Mouse (Mus musculus) fibroblast of lung, adult 2 months (primary cell): ENCODE results near the gene Atp8a2.
A peak's percentile ranks its signal among the peaks of the same experiment; 100 is the strongest.
"Not testable (repeated sequence)": the region's sequence is repeated elsewhere in the genome, so short reads cannot be mapped to it uniquely, and the experiment has no call there.

Experiments
- DNase-seq: peaks from one replicate; pipeline ENCODE4 v3.0.0-alpha.2; 2011; ENCODE audit warnings: low read depth

The Atp8a2 gene

GRCm38 (mm10) chr14:60015891-60016290, 181.1 kb downstream of the Atp8a2 start:
- DNase-seq, result peak; percentile 48

- DNase-seq, result no peak
These were observed 195.2 kb downstream of the Atp8a2 start for GRCm38 (mm10) chr14:60001801-60002200.

- DNase-seq, result no peak
These were observed 208.1 kb downstream of the Atp8a2 start for GRCm38 (mm10) chr14:59988860-59989259.

GRCm38 (mm10) chr14:59987975-59988374, 209.0 kb downstream of the Atp8a2 start:
- DNase-seq, result no peak

GRCm38 (mm10) chr14:59978007-59978406, 219.0 kb downstream of the Atp8a2 start:
- DNase-seq, result no peak

- no peak for DNase-seq
These were observed 225.7 kb downstream of the Atp8a2 start for GRCm38 (mm10) chr14:59971221-59971730.

- no peak for DNase-seq
These were observed 227.4 kb downstream of the Atp8a2 start for GRCm38 (mm10) chr14:59969485-59970134.

- no peak for DNase-seq
These were observed 229.0 kb downstream of the Atp8a2 start for GRCm38 (mm10) chr14:59967847-59968550.

GRCm38 (mm10) chr14:59966981-59967380, 230.0 kb downstream of the Atp8a2 start:
- DNase-seq, result no peak

GRCm38 (mm10) chr14:59964569-59964968, 232.4 kb downstream of the Atp8a2 start:
- no peak for DNase-seq

GRCm38 (mm10) chr14:59960961-59961360, 236.0 kb downstream of the Atp8a2 start:
- DNase-seq, result no peak

- DNase-seq, result no peak
These were observed 236.6 kb downstream of the Atp8a2 start for GRCm38 (mm10) chr14:59960214-59960890.

- DNase-seq, result no peak
These were observed 237.3 kb downstream of the Atp8a2 start for GRCm38 (mm10) chr14:59959723-59960122.

- no peak for DNase-seq
These were observed 247.0 kb downstream of the Atp8a2 start for GRCm38 (mm10) chr14:59949983-59950382.

- DNase-seq, result peak; percentile 36
These were observed 253.9 kb downstream of the Atp8a2 start for GRCm38 (mm10) chr14:59942864-59943611.

GRCm38 (mm10) chr14:59942199-59942598, 254.8 kb downstream of the Atp8a2 start:
- no peak for DNase-seq

- no peak for DNase-seq
These were observed 264.6 kb downstream of the Atp8a2 start for GRCm38 (mm10) chr14:59932355-59932754.

- no peak for DNase-seq
These were observed 265.4 kb downstream of the Atp8a2 start for GRCm38 (mm10) chr14:59931412-59932058.

GRCm38 (mm10) chr14:59929190-59929589, 267.8 kb downstream of the Atp8a2 start:
- DNase-seq, result not testable (repeated sequence)

- no peak for DNase-seq
These were observed 268.2 kb downstream of the Atp8a2 start for GRCm38 (mm10) chr14:59928781-59929180.

GRCm38 (mm10) chr14:59927804-59928203, 269.2 kb downstream of the Atp8a2 start:
- DNase-seq, result no peak

- DNase-seq, result no peak
These were observed 277.1 kb downstream of the Atp8a2 start for GRCm38 (mm10) chr14:59919865-59920264.
